Comparison of ENCODE assay signal across 13 mouse cellular contexts in genomic region chr5:103993601-103994000, GRCm38 (mm10). TPM values are rescaled to one million over a fixed set of nuclear protein-coding genes. Genes with fewer than 3 reads are reported as not detected.
DNase-seq lines count a peak whose midpoint lies in the region; ATAC-seq and TF ChIP-seq lines count a peak whose summit lies in the region.
"Had no signal": no experiment of that assay in that cellular context is flagged by ENCODE, and none has a peak within 500 bp of the region (broad histone marks: within the 10 kb centered on the region; RNA-seq: fewer than 3 reads in every experiment).

No protein-coding gene starts in this region.

- no peak for ATAC-seq in kidney, postnatal 0 days (replicated peaks; ENCODE audit: low FRiP score, low read depth)
- ATAC-seq in kidney, embryonic 14.5 days (ENCODE audit: low FRiP score, low TSS enrichment) = no peak
- peak; percentile 75; the same call in 1 of the 2 replicates for ATAC-seq in common myeloid progenitor, adult 5-6 weeks (replicated peaks; ENCODE audit: low read depth, poor library complexity, severe bottlenecking)
- 0 out of 2 replicates have a peak, but pooled peaks have one; percentile 31 for ATAC-seq in monocyte, adult 5-6 weeks (replicated peaks; ENCODE audit: insufficient number of reproducible peaks, low FRiP score, low TSS enrichment, poor library complexity, severe bottlenecking)
- no peak for ATAC-seq in forebrain, embryonic 16.5 days

- no peak for DNase-seq in kidney, postnatal 0 days (ENCODE audit: low spot score)
- DNase-seq in CH12.LX (ENCODE audit: extremely low read depth) = peak; percentile 58
- no peak for DNase-seq in embryo, embryonic 10 days (ENCODE audit: low spot score)
- no peak for DNase-seq in retina, postnatal 1 day
- DNase-seq: cerebellum, adult 9-10 months; gastrocnemius, postnatal 25 days; kidney, adult 11 months had no signal

- no peaks in the 10 kb centered on the region for H3K9me3 ChIP-seq in kidney, postnatal 0 days (replicated peaks; ENCODE audit: low read length)
- H3K9me3 ChIP-seq in kidney, embryonic 14.5 days (ENCODE audit: control insufficient read depth, low read length) = no peaks in the 10 kb centered on the region
- H3K9me3 ChIP-seq in CH12.LX (replicated peaks; ENCODE audit: low read length) = no peaks in the 10 kb centered on the region
- H3K9me3 ChIP-seq in forebrain, embryonic 16.5 days (ENCODE audit: control insufficient read depth, low read length) = no peaks in the 10 kb centered on the region
- H3K9me3 ChIP-seq: limb, embryonic 13.5 days had no signal

- H3K79me2 ChIP-seq in CH12.LX (replicated peaks; ENCODE audit: control insufficient read depth, extremely low read depth, insufficient read depth, poor library complexity, severe bottlenecking) = no peaks in the 10 kb centered on the region

- H3K27ac ChIP-seq in kidney, postnatal 0 days = no peak overlapping the region
- no peak overlapping the region for H3K27ac ChIP-seq in kidney, embryonic 14.5 days (ENCODE audit: low read depth, low read length)
- no peak overlapping the region for H3K27ac ChIP-seq in CH12.LX (ENCODE audit: insufficient read depth, low read depth)
- no peak overlapping the region for H3K27ac ChIP-seq in forebrain, embryonic 16.5 days (ENCODE audit: low read length)
- H3K27ac ChIP-seq: limb, embryonic 13.5 days had no signal

- in situ Hi-C loops in CH12.LX (cut with MboI; ENCODE audit: low pct_ligation_motif_present, low pct_unique_long_range_greater_than_20kb, low sequenced_read_pairs) = no loop called here

- no peak for TF ChIP-seq EP300 in CH12.LX (IDR thresholded peaks at IDR 0.05; ENCODE audit: low read length)

- H3K4me2 ChIP-seq in kidney, postnatal 0 days (ENCODE audit: low read length) = no peak overlapping the region
- H3K4me2 ChIP-seq in kidney, embryonic 14.5 days (replicated peaks; ENCODE audit: low read depth, low read length) = no peak overlapping the region
- H3K4me2 ChIP-seq in CH12.LX (ENCODE audit: insufficient read depth, low read depth, poor library complexity, severe bottlenecking) = no peak overlapping the region
- H3K4me2 ChIP-seq in forebrain, embryonic 16.5 days (ENCODE audit: low read length) = no peak overlapping the region
- H3K4me2 ChIP-seq: limb, embryonic 13.5 days had no signal

- H3K4me1 ChIP-seq in kidney, postnatal 0 days (replicated peaks; ENCODE audit: insufficient read depth, low read length) = no peaks in the 10 kb centered on the region
- H3K4me1 ChIP-seq in kidney, embryonic 14.5 days (ENCODE audit: control insufficient read depth, insufficient read depth, low read length) = no peaks in the 10 kb centered on the region
- no peaks in the 10 kb centered on the region for H3K4me1 ChIP-seq in CH12.LX (ENCODE audit: control insufficient read depth in 1 of 2, insufficient read depth in 2 of 2)
- no peaks in the 10 kb centered on the region for H3K4me1 ChIP-seq in forebrain, embryonic 16.5 days (replicated peaks; ENCODE audit: control insufficient read depth, insufficient read depth, low read length)
- H3K4me1 ChIP-seq: limb, embryonic 13.5 days had no signal

- H3K9ac ChIP-seq in kidney, postnatal 0 days (ENCODE audit: low read depth, low read length) = no peak overlapping the region
- no peak overlapping the region for H3K9ac ChIP-seq in kidney, embryonic 14.5 days (ENCODE audit: low read depth, low read length)
- no peak overlapping the region for H3K9ac ChIP-seq in CH12.LX (ENCODE audit: insufficient read depth, low read depth)
- no peak overlapping the region for H3K9ac ChIP-seq in forebrain, embryonic 16.5 days (replicated peaks; ENCODE audit: low read depth, low read length)
- H3K9ac ChIP-seq: limb, embryonic 13.5 days had no signal

- peaks cover 8% of the 10 kb centered on the region; the same call in 1 of the 2 replicates for H3K36me3 ChIP-seq in kidney, postnatal 0 days (ENCODE audit: insufficient read depth, low read length)
- H3K36me3 ChIP-seq in kidney, embryonic 14.5 days (ENCODE audit: control insufficient read depth, insufficient read depth, low read length) = peaks cover 3% of the 10 kb centered on the region; the same call in 1 of the 2 replicates
- peaks cover 0 to 23% of the 10 kb centered on the region in 2 experiments for H3K36me3 ChIP-seq in CH12.LX (replicated peaks in 1 of 2; ENCODE audit: control insufficient read depth in 1 of 2, insufficient read depth in 1 of 2, low read length in 1 of 2)
- H3K36me3 ChIP-seq in forebrain, embryonic 16.5 days (ENCODE audit: control insufficient read depth, insufficient read depth) = no peaks in the 10 kb centered on the region

- H3K4me3 ChIP-seq in kidney, postnatal 0 days (replicated peaks; ENCODE audit: low read depth, low read length) = no peak overlapping the region
- H3K4me3 ChIP-seq in kidney, embryonic 14.5 days (ENCODE audit: low read length) = no peak overlapping the region
- no peak overlapping the region for H3K4me3 ChIP-seq in CH12.LX (replicated peaks in 1 of 3; ENCODE audit: low read depth in 2 of 3, low read length in 2 of 3, poor library complexity in 1 of 3)
- no peak overlapping the region for H3K4me3 ChIP-seq in forebrain, embryonic 16.5 days (replicated peaks; ENCODE audit: low read length)
- H3K4me3 ChIP-seq: limb, embryonic 13.5 days; myocyte had no signal

- 77% methylated on average over 1 of the region's 1 CpGs for WGBS in kidney, postnatal 0 days
- 81% methylated on average over 1 of the region's 1 CpGs for WGBS in kidney, embryonic 14.5 days
- WGBS in forebrain, embryonic 16.5 days = 77% methylated on average over 1 of the region's 1 CpGs

- no peaks in the 10 kb centered on the region for H3K27me3 ChIP-seq in kidney, postnatal 0 days (ENCODE audit: insufficient read depth, low read length)
- no peaks in the 10 kb centered on the region for H3K27me3 ChIP-seq in kidney, embryonic 14.5 days (ENCODE audit: control insufficient read depth, insufficient read depth, low read length)
- H3K27me3 ChIP-seq in CH12.LX (replicated peaks) = no peaks in the 10 kb centered on the region
- H3K27me3 ChIP-seq in forebrain, embryonic 16.5 days (replicated peaks; ENCODE audit: control insufficient read depth, insufficient read depth, low read length) = no peaks in the 10 kb centered on the region
- H3K27me3 ChIP-seq: limb, embryonic 13.5 days had no signal

- TF ChIP-seq CTCF in kidney, postnatal 0 days (IDR thresholded peaks at IDR 0.05; ENCODE audit: low read depth) = peak; percentile 54
- peak; percentile 37 to 72 for TF ChIP-seq CTCF in CH12.LX (conservative IDR thresholded peaks at IDR 0.05 in 1 of 2, IDR thresholded peaks at IDR 0.05 in 1 of 2; ENCODE audit: low read depth in 2 of 2, low read length in 2 of 2)

- TF ChIP-seq RAD21 in CH12.LX (IDR thresholded peaks at IDR 0.05; ENCODE audit: low read depth, low read length) = peak; percentile 57

- dilution Hi-C loops in CH12.LX (cut with MboI; ENCODE audit: extremely low pct_ligation_motif_present, extremely low pct_unique_long_range_greater_than_20kb, low sequenced_read_pairs) = no loop called here

- no peak for TF ChIP-seq POLR2A in CH12.LX (IDR thresholded peaks at IDR 0.05; ENCODE audit: low read depth, low read length)

TF ChIP-seq in CH12.LX, 34 proteins besides CTCF, POLR2A, EP300 and RAD21:
- no peak for TF ChIP-seq USF2 (conservative IDR thresholded peaks at IDR 0.05; ENCODE audit: low read depth, low read length)
- TF ChIP-seq MYC (IDR thresholded peaks at IDR 0.05; ENCODE audit: low read depth, low read length) = peak; percentile 58
- TF ChIP-seq ELF1 (IDR thresholded peaks at IDR 0.05; ENCODE audit: low read depth, low read length) = peak; percentile 81
- no peak for TF ChIP-seq ZMIZ1 (IDR thresholded peaks at IDR 0.05; ENCODE audit: low read depth, low read length)
- peak; percentile 62 for TF ChIP-seq SMC3 (IDR thresholded peaks at IDR 0.05; ENCODE audit: low read depth, low read length)

RNA-seq across cellular contexts. Expression of gene Hsd17b13, which starts 16.4 kb away (rescaled TPM):
- 0.13 and 0.24 TPM in 2 replicates for polyA plus RNA-seq in kidney, postnatal 0 days (2015; fragmentation: Nextera tagmentation; extraction: Ambion mirVana)
- polyA plus RNA-seq in kidney, embryonic 14.5 days (2014; fragmentation: Nextera tagmentation; extraction: Ambion mirVana) = 0.23 TPM in 1 of 2 replicates, not detected in the other
- total RNA-seq in CH12.LX (2012; rRNA removed) (0.55 and 0.64 TPM in 2 replicates), CH12.LX (2014; rRNA removed) (0.36 TPM in 1 of 2 replicates, not detected in the other)
- polyA plus RNA-seq in CH12.LX (2012; ENCODE audit: insufficient read length, low read depth) = 0.23 and 0.37 TPM in 2 replicates
- not detected in 2 replicates for total RNA-seq in common myeloid progenitor, adult 5-6 weeks (2017)
- 0.68 TPM in 1 of 3 replicates, not detected in the others for total RNA-seq in monocyte, adult 5-6 weeks (2017)
- polyA plus RNA-seq in forebrain, embryonic 16.5 days (2015; fragmentation: Nextera tagmentation; extraction: Ambion mirVana) = not detected in 2 replicates
- total RNA-seq: gastrocnemius, postnatal 25 days had no signal
- polyA plus RNA-seq: limb, embryonic 13.5 days had no signal

RNA-seq across cellular contexts. Expression of gene Hsd17b11, which starts 28.1 kb away (rescaled TPM):
- polyA plus RNA-seq in kidney, postnatal 0 days (2015; fragmentation: Nextera tagmentation; extraction: Ambion mirVana) = 12.3 and 12.4 TPM in 2 replicates
- polyA plus RNA-seq in kidney, embryonic 14.5 days (2014; fragmentation: Nextera tagmentation; extraction: Ambion mirVana) = 7.3 and 7.9 TPM in 2 replicates
- total RNA-seq in CH12.LX (2012; rRNA removed) (7.7 and 9.4 TPM in 2 replicates), CH12.LX (2014; rRNA removed) (15.3 and 17.3 TPM in 2 replicates)
- 23.1 and 25.8 TPM in 2 replicates for polyA plus RNA-seq in CH12.LX (2012; ENCODE audit: insufficient read length, low read depth)
- 40.1 and 54.7 TPM in 2 replicates for total RNA-seq in common myeloid progenitor, adult 5-6 weeks (2017)
- total RNA-seq in monocyte, adult 5-6 weeks (2017) = 90.1 to 135 TPM (median 123 TPM) in 3 replicates
- polyA plus RNA-seq in forebrain, embryonic 16.5 days (2015; fragmentation: Nextera tagmentation; extraction: Ambion mirVana) = 1.7 and 1.8 TPM in 2 replicates

RNA-seq across cellular contexts. Expression of gene Nudt9, which starts 52.5 kb away (rescaled TPM):
- polyA plus RNA-seq in kidney, postnatal 0 days (2015; fragmentation: Nextera tagmentation; extraction: Ambion mirVana) = 63.1 and 65.1 TPM in 2 replicates
- polyA plus RNA-seq in kidney, embryonic 14.5 days (2014; fragmentation: Nextera tagmentation; extraction: Ambion mirVana) = 57.5 and 58.1 TPM in 2 replicates
- 58.5 and 63.8 TPM in 2 replicates for total RNA-seq in CH12.LX (2012; rRNA removed)
- 63.5 and 65.3 TPM in 2 replicates for total RNA-seq in CH12.LX (2014; rRNA removed)
- 83.8 and 92.8 TPM in 2 replicates for polyA plus RNA-seq in CH12.LX (2012; ENCODE audit: insufficient read length, low read depth)
- total RNA-seq in common myeloid progenitor, adult 5-6 weeks (2017) = 62.6 and 65.2 TPM in 2 replicates
- total RNA-seq in monocyte, adult 5-6 weeks (2017) = 35.1 to 55.6 TPM (median 38.7 TPM) in 3 replicates
- polyA plus RNA-seq in forebrain, embryonic 16.5 days (2015; fragmentation: Nextera tagmentation; extraction: Ambion mirVana) = 55.9 and 57.8 TPM in 2 replicates

Comparison
In these comparisons a context has a peak if more than half of its experiments do, and no peak if none do; other contexts are left out.
1. ATAC-seq: peak in common myeloid progenitor, adult 5-6 weeks (single experiment) and monocyte, adult 5-6 weeks (single experiment); none in kidney, postnatal 0 days (single experiment), kidney, embryonic 14.5 days (single experiment) and forebrain, embryonic 16.5 days (single experiment).